Mouse (Mus musculus): ENCODE measurements around the gene Ercc5.

GRCm38 (mm10) chr1:44202876-44203275, 55.3 kb downstream of the Ercc5 start:
- TF ChIP-seq CTCF (IDR thresholded peaks at IDR 0.05; ENCODE audit: borderline replicate concordance, extremely low read depth, insufficient read depth, insufficient read length) (no peak), POLR2A (IDR thresholded peaks at IDR 0.05; ENCODE audit: borderline replicate concordance, extremely low read depth, insufficient read depth, insufficient read length, poor library complexity, severe bottlenecking) (no peak)

Data from brain, embryonic 14.5 days (tissue).